Mouse (Mus musculus) inflammation-experienced regulatory T-cells, adult 6 months (primary cell): ENCODE results near the gene Cln3. TPM values are rescaled to one million over a fixed set of nuclear protein-coding genes. Genes with fewer than 3 reads are reported as not detected.

Source experiments
- polyA plus RNA-seq, 3 experiments: library from polyadenylated mRNA; unstranded; fragments of 100-300 nt; shearing (Covaris generic); gene quantifications; one replicate each; pipeline ENCODE4 v1.2.1; 2017

The Cln3 gene
- polyA plus RNA-seq, 3 experiments from 2014 or later = 25.2 to 57.9 (median 51.4) TPM

Other genes with a start within 250 kb of the Cln3 start
- 1,000 to 10,000 TPM in 1 of 3 experiments, 100 to 1,000 TPM in 2; 875 to 1,118 (median 889) TPM for gene Lat, start 216.2 kb downstream of the Cln3 start, polyA plus RNA-seq
- gene Spns1, start 208.4 kb downstream of the Cln3 start, polyA plus RNA-seq = 10 to 100 TPM; 31.3 to 43.0 (median 38.4) TPM
- 1 to 10 TPM; 2.7 to 3.8 (median 3.3) TPM for gene Nfatc2ip, start 189.1 kb downstream of the Cln3 start, polyA plus RNA-seq
- 1 to 10 TPM in 2 of 3 experiments, under 1 TPM in 1; 0.87 to 6.5 (median 6.0) TPM for gene Cd19, start 170.9 kb downstream of the Cln3 start, polyA plus RNA-seq
- 10 to 100 TPM; 37.8 to 39.6 (median 38.1) TPM for gene Rabep2, start 157.1 kb downstream of the Cln3 start, polyA plus RNA-seq
- under 1 TPM; 0.16 to 0.49 (median 0.29) TPM for gene Atp2a1, start 122.7 kb downstream of the Cln3 start, polyA plus RNA-seq
- 10 to 100 TPM; 12.6 to 18.9 (median 13.3) TPM for gene Sh2b1, start 110.4 kb downstream of the Cln3 start, polyA plus RNA-seq
- gene Tufm, start 98.5 kb downstream of the Cln3 start, polyA plus RNA-seq = 10 to 100 TPM; 65.5 to 83.5 (median 69.4) TPM
- gene Atxn2l, start 82.4 kb downstream of the Cln3 start, polyA plus RNA-seq = 10 to 100 TPM; 13.4 to 16.4 (median 14.8) TPM
- gene Eif3c, start 19.4 kb downstream of the Cln3 start, polyA plus RNA-seq = 100 to 1,000 TPM; 219 to 232 (median 230) TPM
- gene Apobr, start 875 bp downstream of the Cln3 start, polyA plus RNA-seq = 1 to 10 TPM in 1 of 3 experiments, under 1 TPM in 1, not detected in 1; 0.23 to 2.3 TPM
- gene Il27, start 9.1 kb upstream of the Cln3 start, polyA plus RNA-seq = not detected
- 1 to 10 TPM in 1 of 3 experiments, not detected in 2; 2.2 TPM for gene Nupr1, start 45.0 kb upstream of the Cln3 start, polyA plus RNA-seq
- gene Sgf29, start 63.5 kb upstream of the Cln3 start, polyA plus RNA-seq = 100 to 1,000 TPM in 1 of 3 experiments, 10 to 100 TPM in 2; 46.5 to 103 (median 70.1) TPM
- under 1 TPM in 1 of 3 experiments, not detected in 2; 0.65 TPM for gene Sult1a1, start 90.6 kb upstream of the Cln3 start, polyA plus RNA-seq
- 100 to 1,000 TPM in 2 of 3 experiments, 10 to 100 TPM in 1; 89.3 to 196 (median 149) TPM for gene Bola2, start 109.6 kb upstream of the Cln3 start, polyA plus RNA-seq
- gene Slx1b, start 110.0 kb upstream of the Cln3 start, polyA plus RNA-seq = 10 to 100 TPM; 11.7 to 18.2 (median 13.3) TPM
- gene Coro1a, start 122.0 kb upstream of the Cln3 start, polyA plus RNA-seq = 1,000 to 10,000 TPM; 2,119 to 2,488 (median 2,393) TPM
- 10 to 100 TPM; 15.9 to 20.8 (median 17.2) TPM for gene Mapk3, start 173.8 kb upstream of the Cln3 start, polyA plus RNA-seq
- gene Gdpd3, start 180.5 kb upstream of the Cln3 start, polyA plus RNA-seq = 100 to 1,000 TPM in 2 of 3 experiments, 10 to 100 TPM in 1; 97.0 to 604 (median 276) TPM
- gene Ypel3, start 191.1 kb upstream of the Cln3 start, polyA plus RNA-seq = 100 to 1,000 TPM in 1 of 3 experiments, 10 to 100 TPM in 2; 51.9 to 107 (median 70.2) TPM
- 1 to 10 TPM; 2.1 to 3.9 (median 3.7) TPM for gene Tbx6, start 195.7 kb upstream of the Cln3 start, polyA plus RNA-seq
- 100 to 1,000 TPM; 118 to 168 (median 129) TPM for gene Ppp4c, start 206.7 kb upstream of the Cln3 start, polyA plus RNA-seq
- not detected for gene Fam57b, start 211.9 kb upstream of the Cln3 start, polyA plus RNA-seq
- not detected for gene 4930451I11Rik, start 245.8 kb upstream of the Cln3 start, polyA plus RNA-seq